11 mouse cellular contexts compared by ENCODE assay signal in genomic region chr5:65919326-65919725, GRCm38 (mm10). TPM values are rescaled to one million over a fixed set of nuclear protein-coding genes. Genes with fewer than 3 reads are reported as not detected.
A peak's percentile ranks its signal among the peaks of the same experiment; 100 is the strongest.
DNase-seq lines count a peak whose midpoint lies in the region; ATAC-seq and TF ChIP-seq lines count a peak whose summit lies in the region.
"Had no signal": no experiment of that assay in that cellular context is flagged by ENCODE, and none has a peak within 500 bp of the region (broad histone marks: within the 10 kb centered on the region; RNA-seq: fewer than 3 reads in every experiment).

No protein-coding gene starts in this region.

- no peak for TF ChIP-seq EP300 in liver, postnatal 0 days (IDR thresholded peaks at IDR 0.05; ENCODE audit: low read depth)
- no peak for TF ChIP-seq EP300 in MEL (IDR thresholded peaks at IDR 0.05; ENCODE audit: low read depth in 1 of 2, low read length in 2 of 2)

- H3K27ac ChIP-seq in liver, postnatal 0 days (ENCODE audit: low read depth) = no peak overlapping the region
- H3K27ac ChIP-seq in liver, embryonic 12.5 days = no peak overlapping the region
- H3K27ac ChIP-seq in MEL (ENCODE audit: control insufficient read depth, low read depth, low read length) = no peak overlapping the region
- 0 out of 2 replicates have a peak overlapping the region, but pooled peaks have one; percentile 6 for H3K27ac ChIP-seq in small intestine, adult 2 months (ENCODE audit: insufficient read depth, low read depth, low read length)
- H3K27ac ChIP-seq: macrophage had no signal

- no peak for TF ChIP-seq CTCF in liver, postnatal 0 days (IDR thresholded peaks at IDR 0.05; ENCODE audit: low read depth)
- TF ChIP-seq CTCF in MEL (IDR thresholded peaks at IDR 0.05 in 2 of 3, conservative IDR thresholded peaks at IDR 0.05 in 1 of 3; ENCODE audit: control insufficient read depth in 1 of 3, insufficient read depth in 1 of 3, low read depth in 2 of 3, low read length in 3 of 3, poor library complexity in 1 of 3, severe bottlenecking in 1 of 3) = no peak
- no peak for TF ChIP-seq CTCF in small intestine, adult 2 months (IDR thresholded peaks at IDR 0.05; ENCODE audit: extremely low read depth, insufficient read length, insufficient replicate concordance, low read depth, low read length)

- ATAC-seq in liver, postnatal 0 days = no peak; the same call in 1 of the 2 replicates
- no peak for ATAC-seq in liver, embryonic 12.5 days
- ATAC-seq in granulocyte monocyte progenitor cell, adult 5-6 weeks (replicated peaks; ENCODE audit: poor library complexity, severe bottlenecking) = peak; percentile 80
- ATAC-seq: Patski had no signal

- no peak for TF ChIP-seq POLR2A in MEL (IDR thresholded peaks at IDR 0.05; ENCODE audit: control insufficient read depth in 1 of 2, insufficient read depth in 1 of 2, low read depth in 1 of 2, low read length in 2 of 2, poor library complexity in 1 of 2)
- no peak for TF ChIP-seq POLR2A in small intestine, adult 2 months (IDR thresholded peaks at IDR 0.05; ENCODE audit: low read depth, low read length)

- H3K36me3 ChIP-seq in liver, postnatal 0 days (replicated peaks; ENCODE audit: insufficient read depth, low read length) = no peaks in the 10 kb centered on the region
- no peaks in the 10 kb centered on the region for H3K36me3 ChIP-seq in liver, embryonic 12.5 days
- peaks cover 0 to 12% of the 10 kb centered on the region in 2 experiments; a peak in 2 of 4 replicates for H3K36me3 ChIP-seq in MEL (ENCODE audit: control insufficient read depth in 1 of 2, insufficient read depth in 2 of 2, low read length in 2 of 2)
- no peaks in the 10 kb centered on the region for H3K36me3 ChIP-seq in small intestine, adult 2 months (ENCODE audit: control insufficient read depth, insufficient read depth, low read length)

- no peak overlapping the region for H3K4me3 ChIP-seq in liver, postnatal 0 days (ENCODE audit: low read depth, low read length)
- H3K4me3 ChIP-seq in liver, embryonic 12.5 days = no peak overlapping the region
- no peak overlapping the region for H3K4me3 ChIP-seq in MEL (ENCODE audit: control insufficient read depth in 1 of 2, insufficient read depth in 1 of 2, low read depth in 2 of 2, low read length in 2 of 2)
- no peak overlapping the region for H3K4me3 ChIP-seq in small intestine, adult 2 months (ENCODE audit: low read depth, low read length)

- no peaks in the 10 kb centered on the region for H3K79me2 ChIP-seq in MEL (ENCODE audit: control insufficient read depth, insufficient read depth, low read length, poor library complexity)

- no peaks in the 10 kb centered on the region for H3K9me3 ChIP-seq in liver, postnatal 0 days (ENCODE audit: low read length)
- no peaks in the 10 kb centered on the region for H3K9me3 ChIP-seq in liver, embryonic 12.5 days (replicated peaks)
- no peaks in the 10 kb centered on the region for H3K9me3 ChIP-seq in MEL (replicated peaks; ENCODE audit: insufficient read depth, low read length)

- DNase-seq in liver, postnatal 0 days = peak; percentile 48
- DNase-seq in MEL (ENCODE audit: low read depth, low spot score) = peak; percentile 24
- no peak for DNase-seq in ovary, postnatal 10 days (ENCODE audit: low spot score)
- no peak for DNase-seq in gastrocnemius, postnatal 25 days

- TF ChIP-seq RAD21 in MEL (IDR thresholded peaks at IDR 0.05; ENCODE audit: low read depth, low read length) = no peak

- no peaks in the 10 kb centered on the region for H3K27me3 ChIP-seq in liver, postnatal 0 days (ENCODE audit: insufficient read depth, low read length)
- no peaks in the 10 kb centered on the region for H3K27me3 ChIP-seq in liver, embryonic 12.5 days (replicated peaks)
- H3K27me3 ChIP-seq in MEL (ENCODE audit: control insufficient read depth in 1 of 2, insufficient read depth in 2 of 2, low read length in 2 of 2) = no peaks in the 10 kb centered on the region
- H3K27me3 ChIP-seq in small intestine, adult 2 months (ENCODE audit: control insufficient read depth, insufficient read depth, low read length) = no peaks in the 10 kb centered on the region
- H3K27me3 ChIP-seq: Patski had no signal

- WGBS in liver, postnatal 0 days (ENCODE audit: insufficient replicate concordance) = 31% methylated on average over 12 of the region's 12 CpGs
- WGBS in liver, embryonic 12.5 days (ENCODE audit: insufficient replicate concordance) = 29% methylated on average over 12 of the region's 12 CpGs
- 66% methylated on average over 12 of the region's 12 CpGs for WGBS in small intestine, adult 2 months

- peaks cover 4% of the 10 kb centered on the region; the same call in 1 of the 2 replicates for H3K4me1 ChIP-seq in liver, postnatal 0 days (ENCODE audit: insufficient read depth)
- H3K4me1 ChIP-seq in liver, embryonic 12.5 days = peaks cover 9% of the 10 kb centered on the region; the same call in 1 of the 2 replicates
- peaks cover 0 to 20% of the 10 kb centered on the region in 2 experiments for H3K4me1 ChIP-seq in MEL (ENCODE audit: control insufficient read depth in 1 of 2, insufficient read depth in 2 of 2, low read length in 2 of 2)
- peaks cover 2% of the 10 kb centered on the region; the same call in 1 of the 2 replicates for H3K4me1 ChIP-seq in small intestine, adult 2 months (ENCODE audit: control insufficient read depth, insufficient read depth, insufficient read length, low read length)

- H3K9ac ChIP-seq in liver, postnatal 0 days (replicated peaks) = no peak overlapping the region
- no peak overlapping the region for H3K9ac ChIP-seq in liver, embryonic 12.5 days
- no peak overlapping the region for H3K9ac ChIP-seq in MEL (ENCODE audit: control insufficient read depth, low read depth, low read length, poor library complexity, severe bottlenecking)

- H3K4me2 ChIP-seq in liver, postnatal 0 days (ENCODE audit: low read depth, low read length) = no peak overlapping the region
- no peak overlapping the region for H3K4me2 ChIP-seq in liver, embryonic 12.5 days

TF ChIP-seq in MEL, 35 proteins besides CTCF, POLR2A, EP300 and RAD21:
- TF ChIP-seq TAL1 (IDR thresholded peaks at IDR 0.05; ENCODE audit: low read length) (no peak), ETS1 (IDR thresholded peaks at IDR 0.05; ENCODE audit: low read depth, low read length) (no peak), NELFE (IDR thresholded peaks at IDR 0.05; ENCODE audit: low read depth, low read length) (no peak), ZMIZ1 (IDR thresholded peaks at IDR 0.05; ENCODE audit: low read depth, low read length) (no peak), ZC3H11A (IDR thresholded peaks at IDR 0.05; ENCODE audit: low read depth, low read length) (no peak), GATA1 (IDR thresholded peaks at IDR 0.05; ENCODE audit: low read depth, low read length) (no peak), MEF2A (IDR thresholded peaks at IDR 0.05; ENCODE audit: extremely low read depth, insufficient replicate concordance, low read depth, low read length, poor library complexity, severe bottlenecking) (no peak), JUND (IDR thresholded peaks at IDR 0.05; ENCODE audit: low read depth, low read length) (no peak), HCFC1 (IDR thresholded peaks at IDR 0.05; ENCODE audit: low read depth, low read length) (no peak), GABPA (IDR thresholded peaks at IDR 0.05; ENCODE audit: low read depth, low read length) (no peak), ELF1 (IDR thresholded peaks at IDR 0.05; ENCODE audit: low read depth, low read length) (no peak), UBTF (IDR thresholded peaks at IDR 0.05; ENCODE audit: borderline replicate concordance, insufficient read depth, low read depth, low read length) (no peak), TBP (IDR thresholded peaks at IDR 0.05; ENCODE audit: low read depth, low read length) (no peak), BHLHE40 (IDR thresholded peaks at IDR 0.05; ENCODE audit: borderline replicate concordance, low read depth, low read length) (no peak), MXI1 (IDR thresholded peaks at IDR 0.05; ENCODE audit: low read depth, low read length) (no peak), SIN3A (IDR thresholded peaks at IDR 0.05; ENCODE audit: low read length) (no peak), USF2 (IDR thresholded peaks at IDR 0.05; ENCODE audit: borderline replicate concordance in 1 of 2, insufficient read depth in 1 of 2, low read depth in 1 of 2, low read length in 2 of 2) (no peak), NRF1 (IDR thresholded peaks at IDR 0.05; ENCODE audit: insufficient read depth, low read depth, low read length, poor library complexity, severe bottlenecking) (no peak), TCF12 (IDR thresholded peaks at IDR 0.05; ENCODE audit: low read depth, low read length) (no peak)

RNA-seq across cellular contexts. Expression of gene Chrna9, which starts 15.4 kb away (rescaled TPM):
- 0.07 TPM in 1 of 2 replicates, not detected in the other for polyA plus RNA-seq in liver, postnatal 0 days (2015; fragmentation: Nextera tagmentation; extraction: Ambion mirVana)
- polyA plus RNA-seq in liver, embryonic 12.5 days (2016; fragmentation: Nextera tagmentation; extraction: Ambion mirVana) = not detected in 2 replicates
- total RNA-seq in MEL (2012; rRNA removed) = not detected in 2 replicates
- not detected for polyA plus RNA-seq in MEL (2012; ENCODE audit: insufficient read depth in 1 of 2, insufficient read length in 2 of 2, low read depth in 1 of 2, low replicate concordance in 2 of 2, missing spikeins in 1 of 2)
- not detected in 2 replicates for total RNA-seq in granulocyte monocyte progenitor cell, adult 5-6 weeks (2014; fragmentation: Nextera tagmentation)
- total RNA-seq in granulocyte monocyte progenitor cell, adult 5-6 weeks (2017) = not detected in 2 replicates
- not detected in 2 replicates for polyA plus RNA-seq in small intestine, adult 2 months (2012; rRNA removed)
- 10 to 100 TPM in 1 of 2 experiments, 1 to 10 TPM in 1; 5.4 to 11.4 TPM for total RNA-seq in gastrocnemius, postnatal 25 days (2021)
- total RNA-seq: left cerebral cortex, postnatal 36 days had no signal
- polyA plus RNA-seq: heart, postnatal 0 days; macrophage; Patski had no signal

RNA-seq across cellular contexts. Expression of gene Rhoh, which starts 58.3 kb away (rescaled TPM):
- polyA plus RNA-seq in liver, postnatal 0 days (2015; fragmentation: Nextera tagmentation; extraction: Ambion mirVana) = 4.3 and 5.1 TPM in 2 replicates
- polyA plus RNA-seq in liver, embryonic 12.5 days (2016; fragmentation: Nextera tagmentation; extraction: Ambion mirVana) = 2.1 and 2.5 TPM in 2 replicates
- total RNA-seq in MEL (2012; rRNA removed) = 0.10 and 0.15 TPM in 2 replicates
- polyA plus RNA-seq in MEL (2012; ENCODE audit: insufficient read depth in 1 of 2, insufficient read length in 2 of 2, low read depth in 1 of 2, low replicate concordance in 2 of 2, missing spikeins in 1 of 2) = under 1 TPM in 1 of 2 experiments, not detected in 1; 0.31 TPM
- 14.4 and 20.0 TPM in 2 replicates for total RNA-seq in granulocyte monocyte progenitor cell, adult 5-6 weeks (2014; fragmentation: Nextera tagmentation)
- 14.6 and 18.5 TPM in 2 replicates for total RNA-seq in granulocyte monocyte progenitor cell, adult 5-6 weeks (2017)
- 2.1 and 3.2 TPM in 2 replicates for polyA plus RNA-seq in small intestine, adult 2 months (2012; rRNA removed)
- under 1 TPM; 0.18 to 0.29 TPM for total RNA-seq in gastrocnemius, postnatal 25 days (2021)

Comparison
In these comparisons a context has a peak if more than half of its experiments do, and no peak if none do; other contexts are left out.
1. DNase-seq: peak in liver, postnatal 0 days (single experiment) and MEL (single experiment); none in ovary, postnatal 10 days (single experiment) and gastrocnemius, postnatal 25 days (single experiment).